Mouse (Mus musculus) embryonic facial prominence, embryonic 11.5 days (tissue): Measurements from ENCODE around the gene Lrrtm4. TPM values are rescaled to one million over a fixed set of nuclear protein-coding genes. Genes with fewer than 3 reads are reported as not detected.

Experiments used
- ATAC-seq: fragments of 200-750 bp; cut with Nextera tagmentation; replicated peaks from 2 replicates; pipeline ENCODE4 v1.8.0; 2017; ENCODE audit warnings: low read depth; ENCODE audit not compliant: insufficient number of reproducible peaks, low FRiP score, low TSS enrichment
- DNase-seq: peaks from one replicate; pipeline ENCODE4 v3.0.0-alpha.2; 2015; ENCODE audit warnings: low spot score
- H3K27ac ChIP-seq: fragments of 300-500 bp; sonication (generic); replicated peaks from 2 replicates; pipeline ENCODE4 v1.5.1; 2014; ENCODE audit warnings: mild to moderate bottlenecking, low read depth, low read length, control low read depth
- H3K27me3 ChIP-seq: fragments of 300-500 bp; sonication (generic); 2 replicates; pipeline ENCODE4 v1.6.1; 2014; ENCODE audit warnings: mild to moderate bottlenecking, low read length, moderate library complexity, mixed read lengths; ENCODE audit not compliant: control insufficient read depth, insufficient read depth
- H3K36me3 ChIP-seq: fragments of 300-500 bp; sonication (generic); replicated peaks from 2 replicates; pipeline ENCODE4 v1.6.1; 2014; ENCODE audit warnings: low read depth, mild to moderate bottlenecking, low read length, moderate library complexity, mixed read lengths; ENCODE audit not compliant: control insufficient read depth, insufficient read depth
- H3K4me1 ChIP-seq: fragments of 300-500 bp; sonication (generic); 2 replicates; pipeline ENCODE4 v1.6.1; 2014; ENCODE audit warnings: low read length, mixed read lengths; ENCODE audit not compliant: control insufficient read depth, insufficient read depth
- H3K4me2 ChIP-seq: fragments of 300-500 bp; sonication (generic); 2 replicates; pipeline ENCODE4 v1.6.1; 2014; ENCODE audit warnings: low read depth, mild to moderate bottlenecking, control low read depth, low read length, moderate library complexity
- H3K4me3 ChIP-seq: fragments of 300-500 bp; sonication (generic); 2 replicates; pipeline ENCODE4 v1.5.1; 2014; ENCODE audit warnings: low read depth, low read length, control low read depth
- H3K9ac ChIP-seq: fragments of 300-500 bp; sonication (generic); replicated peaks from 2 replicates; pipeline ENCODE4 v1.6.1; 2014; ENCODE audit warnings: mild to moderate bottlenecking, control low read depth, low read length
- H3K9me3 ChIP-seq: fragments of 300-500 bp; sonication (generic); replicated peaks from 2 replicates; pipeline ENCODE4 v1.6.1; 2016; ENCODE audit warnings: mild to moderate bottlenecking, low read length, inconsistent platforms, mixed read lengths; ENCODE audit not compliant: control insufficient read depth
- WGBS: fragments of 180-500 bp; shearing (Covaris S2); extraction: QIAGEN DNeasy Blood & Tissue Kit; methylation state at CpG from one replicate; pipeline ENCODE4 v1.1.7; 2014; 5-methylcytosine and 5-hydroxymethylcytosine counted together
- polyA plus RNA-seq: library from polyadenylated mRNA; unstranded; fragments of >200 nt; fragmentation: Nextera tagmentation; extraction: Ambion mirVana; gene quantifications from 2 replicates; pipeline ENCODE4 v1.2.1, GENCODE M21; 2014

The Lrrtm4 gene
- polyA plus RNA-seq, 1 experiment from 2014 or later, result 1.9 TPM

DNA sequence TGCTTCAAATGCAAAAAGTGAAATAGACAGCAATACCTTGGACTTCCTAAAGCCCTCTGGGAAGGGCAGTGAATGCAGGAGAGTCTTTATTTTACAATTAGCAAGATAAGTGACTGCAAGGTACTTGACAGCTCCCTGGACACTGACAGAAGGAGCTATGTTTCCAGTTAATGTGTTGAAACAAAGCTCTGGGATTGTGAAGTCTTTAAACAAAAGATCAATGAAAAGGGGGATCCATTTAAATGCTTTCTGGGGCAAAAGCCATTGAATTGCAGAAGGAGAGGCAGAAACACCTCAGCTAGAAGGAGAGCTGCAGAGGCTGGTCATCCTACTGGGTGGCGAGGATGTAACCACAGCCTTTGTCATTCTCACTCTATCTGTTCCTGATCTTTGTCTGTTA, 571.1 kb downstream of the Lrrtm4 start:
- Histone ChIP-seq H3K9me3 (no peaks in the 10 kb centered on the region), H3K27me3 (no peaks in the 10 kb centered on the region), H3K27ac (no peak overlapping the region), H3K9ac (no peak overlapping the region), H3K36me3 (no peaks in the 10 kb centered on the region), H3K4me1 (no peaks in the 10 kb centered on the region), H3K4me2 (no peak overlapping the region), H3K4me3 (no peak overlapping the region)
- DNase-seq (no peak), ATAC-seq (no peak)
- WGBS, result 50% methylated on average over 1 of the region's 1 CpGs

DNA sequence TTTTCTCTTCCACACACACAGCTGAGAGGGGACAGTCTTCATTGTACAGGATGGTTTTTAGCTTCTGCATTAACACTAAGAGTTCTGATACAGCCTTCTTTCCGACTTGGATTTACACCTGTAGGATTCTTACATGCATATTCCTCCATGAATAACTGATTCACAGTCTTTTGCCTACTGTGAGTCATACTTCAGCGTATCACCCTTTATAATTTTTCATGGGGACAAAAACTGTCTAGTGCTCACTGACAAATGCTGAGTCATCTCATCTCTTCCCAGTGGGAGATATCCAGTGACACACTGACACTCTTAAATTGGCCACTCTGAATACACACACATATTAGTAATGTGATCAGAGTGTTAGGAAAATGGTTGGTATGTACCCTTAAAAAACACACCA, 600.8 kb downstream of the Lrrtm4 start:
- Histone ChIP-seq H3K9ac (no peak overlapping the region), H3K27ac (no peak overlapping the region), H3K36me3 (no peaks in the 10 kb centered on the region), H3K4me2 (no peak overlapping the region), H3K9me3 (no peaks in the 10 kb centered on the region), H3K27me3 (no peaks in the 10 kb centered on the region), H3K4me3 (no peak overlapping the region), H3K4me1 (no peaks in the 10 kb centered on the region)
- ATAC-seq (no peak), DNase-seq (no peak)
- WGBS, result 87% methylated on average over 2 of the region's 2 CpGs

- Histone ChIP-seq H3K4me2 (no peak overlapping the region), H3K27me3 (no peaks in the 10 kb centered on the region), H3K9ac (no peak overlapping the region), H3K36me3 (no peaks in the 10 kb centered on the region), H3K4me3 (no peak overlapping the region), H3K27ac (no peak overlapping the region), H3K9me3 (no peaks in the 10 kb centered on the region), H3K4me1 (no peaks in the 10 kb centered on the region)
- WGBS, result 89% methylated on average over 6 of the region's 6 CpGs
- no peak for DNase-seq
- ATAC-seq, result no peak
Measured at GRCm38 (mm10) chr6:80622676-80623334, 604.1 kb downstream of the Lrrtm4 start.

DNA sequence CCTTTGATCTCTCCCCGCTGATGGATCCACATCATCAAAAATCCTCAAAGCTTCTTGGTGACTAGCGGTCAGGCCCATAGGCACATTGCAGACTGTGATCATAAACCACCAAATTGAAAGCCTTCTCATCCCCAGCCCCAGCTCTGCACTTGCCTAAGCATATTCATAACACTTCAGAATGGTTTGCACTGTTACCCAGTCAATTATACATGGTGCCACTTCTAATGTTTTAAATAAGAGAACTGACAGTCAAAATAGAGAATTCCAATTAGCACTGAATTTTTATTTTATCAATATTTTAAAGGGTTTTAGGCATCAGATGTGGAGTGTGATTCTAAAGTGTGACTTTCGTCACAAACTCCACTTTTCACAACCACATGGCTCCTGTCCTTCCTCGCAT, 606.8 kb downstream of the Lrrtm4 start:
- 87% methylated on average over 4 of the region's 4 CpGs for WGBS
- no peak overlapping the region for H3K4me3 ChIP-seq
- H3K36me3 ChIP-seq, result no peaks in the 10 kb centered on the region
- no peak overlapping the region for H3K9ac ChIP-seq
- no peaks in the 10 kb centered on the region for H3K4me1 ChIP-seq
- H3K27ac ChIP-seq, result no peak overlapping the region
- DNase-seq (no peak), ATAC-seq (no peak)
- H3K4me2 ChIP-seq, result no peak overlapping the region
- H3K9me3 ChIP-seq, result no peaks in the 10 kb centered on the region
- H3K27me3 ChIP-seq, result no peaks in the 10 kb centered on the region

DNA sequence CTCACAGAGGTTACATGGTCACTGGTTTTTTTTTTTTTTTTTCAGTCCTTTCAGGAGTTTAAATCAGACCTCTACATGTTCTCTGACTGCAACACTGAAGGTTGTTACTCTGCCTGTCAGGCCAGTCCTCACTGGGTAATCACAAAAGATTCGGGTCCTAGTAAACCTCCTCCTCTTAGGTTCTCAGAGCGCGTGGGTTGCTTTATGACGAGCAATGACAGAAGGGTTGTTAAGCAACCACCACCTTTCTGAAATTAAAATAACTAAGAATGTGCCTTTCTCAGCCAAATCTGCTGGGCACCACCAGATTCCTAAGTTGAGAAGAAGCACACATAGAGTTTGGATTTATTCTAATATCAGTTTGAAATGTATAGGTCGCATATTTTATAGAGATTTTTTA, 644.1 kb downstream of the Lrrtm4 start:
- Histone ChIP-seq H3K9me3 (no peaks in the 10 kb centered on the region), H3K27me3 (no peaks in the 10 kb centered on the region), H3K4me3 (no peak overlapping the region), H3K4me2 (no peak overlapping the region), H3K4me1 (no peaks in the 10 kb centered on the region), H3K27ac (no peak overlapping the region), H3K9ac (no peak overlapping the region), H3K36me3 (no peaks in the 10 kb centered on the region)
- DNase-seq (no peak), ATAC-seq (no peak)
- 90% methylated on average over 5 of the region's 5 CpGs for WGBS

DNA sequence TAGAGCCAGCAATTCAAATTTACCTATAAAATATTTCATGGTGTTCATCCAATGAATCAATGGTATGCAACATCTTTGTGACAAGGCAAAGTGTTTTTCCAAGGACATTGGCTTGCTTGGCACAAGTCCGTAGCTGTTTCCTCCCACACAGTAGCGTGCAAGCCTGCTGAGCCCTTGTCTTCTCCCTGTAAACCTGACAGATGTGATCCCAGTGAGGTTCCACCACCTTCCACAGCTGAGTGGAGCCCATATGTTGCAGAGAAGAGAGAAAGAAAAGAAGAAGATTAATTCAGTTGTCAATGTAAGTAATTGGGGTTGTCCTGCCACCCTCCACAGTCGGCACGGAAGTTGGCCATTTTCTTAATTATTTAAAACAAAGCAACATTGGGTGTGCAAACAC, 645.4 kb downstream of the Lrrtm4 start:
- no peak for DNase-seq
- Histone ChIP-seq H3K27me3 (no peaks in the 10 kb centered on the region), H3K9me3 (no peaks in the 10 kb centered on the region), H3K27ac (no peak overlapping the region), H3K36me3 (no peaks in the 10 kb centered on the region), H3K9ac (no peak overlapping the region), H3K4me2 (no peak overlapping the region), H3K4me3 (no peak overlapping the region), H3K4me1 (no peaks in the 10 kb centered on the region)
- 89% methylated on average over 4 of the region's 4 CpGs for WGBS
- ATAC-seq, result no peak

- Histone ChIP-seq H3K27me3 (no peaks in the 10 kb centered on the region), H3K4me3 (no peak overlapping the region), H3K4me2 (no peak overlapping the region), H3K27ac (no peak overlapping the region), H3K9me3 (no peaks in the 10 kb centered on the region), H3K9ac (no peak overlapping the region), H3K36me3 (no peaks in the 10 kb centered on the region), H3K4me1 (no peaks in the 10 kb centered on the region)
- DNase-seq (no peak), ATAC-seq (no peak)
- 63% methylated on average over 2 of the region's 2 CpGs for WGBS
Measured at GRCm38 (mm10) chr6:80704183-80704582, 685.5 kb downstream of the Lrrtm4 start.

GRCm38 (mm10) chr6:80720468-80720867, 701.8 kb downstream of the Lrrtm4 start:
- H3K27ac ChIP-seq, result no peak overlapping the region
- H3K27me3 ChIP-seq, result no peaks in the 10 kb centered on the region
- no peaks in the 10 kb centered on the region for H3K36me3 ChIP-seq
- DNase-seq (no peak), ATAC-seq (no peak)
- H3K4me2 ChIP-seq, result no peak overlapping the region
- H3K9ac ChIP-seq, result no peak overlapping the region
- H3K9me3 ChIP-seq, result no peaks in the 10 kb centered on the region
- no peak overlapping the region for H3K4me3 ChIP-seq
- 88% methylated on average over 5 of the region's 5 CpGs for WGBS
- no peaks in the 10 kb centered on the region for H3K4me1 ChIP-seq
